Mouse (Mus musculus): ENCODE results near the gene Smtn. TPM values are rescaled to one million over a fixed set of nuclear protein-coding genes. Genes with fewer than 3 reads are reported as not detected.

Smtn gene
- 2.2 and 3.1 TPM in 2 replicates for total RNA-seq (2017)

GRCm38 (mm10) chr11:3540451-3541085, at the start of gene Smtn:
Gene Smtn, minus strand, starts transcription at chr11:3540612.
- no peak for ATAC-seq (ENCODE audit: extremely low read depth, insufficient number of reproducible peaks, low FRiP score, poor library complexity, severe bottlenecking)

GRCm38 (mm10) chr11:3588036-3588672, 47.7 kb upstream of the Smtn start:
- no peak for ATAC-seq (ENCODE audit: extremely low read depth, insufficient number of reproducible peaks, low FRiP score, poor library complexity, severe bottlenecking)

GRCm38 (mm10) chr11:3587350-3587749, 46.9 kb upstream of the Smtn start:
- no peak for ATAC-seq (ENCODE audit: extremely low read depth, insufficient number of reproducible peaks, low FRiP score, poor library complexity, severe bottlenecking)

GRCm38 (mm10) chr11:3585983-3586618, 45.7 kb upstream of the Smtn start:
- ATAC-seq (ENCODE audit: extremely low read depth, insufficient number of reproducible peaks, low FRiP score, poor library complexity, severe bottlenecking) = no peak

- ATAC-seq (ENCODE audit: extremely low read depth, insufficient number of reproducible peaks, low FRiP score, poor library complexity, severe bottlenecking) = no peak
These were observed 42.7 kb upstream of the Smtn start for GRCm38 (mm10) chr11:3583127-3583526.

- no peak for ATAC-seq (ENCODE audit: extremely low read depth, insufficient number of reproducible peaks, low FRiP score, poor library complexity, severe bottlenecking)
These were observed 41.5 kb upstream of the Smtn start for GRCm38 (mm10) chr11:3581908-3582307.

GRCm38 (mm10) chr11:3580306-3581084, 40.1 kb upstream of the Smtn start:
- no peak for ATAC-seq (ENCODE audit: extremely low read depth, insufficient number of reproducible peaks, low FRiP score, poor library complexity, severe bottlenecking)

- no peak for ATAC-seq (ENCODE audit: extremely low read depth, insufficient number of reproducible peaks, low FRiP score, poor library complexity, severe bottlenecking)
These were observed 37.8 kb upstream of the Smtn start for GRCm38 (mm10) chr11:3578050-3578725.

GRCm38 (mm10) chr11:3575238-3575637, 34.8 kb upstream of the Smtn start:
- no peak for ATAC-seq (ENCODE audit: extremely low read depth, insufficient number of reproducible peaks, low FRiP score, poor library complexity, severe bottlenecking)

GRCm38 (mm10) chr11:3573092-3573491, 32.7 kb upstream of the Smtn start:
- 0 out of 2 replicates have a peak, but pooled peaks have one; percentile 15 for ATAC-seq (ENCODE audit: extremely low read depth, insufficient number of reproducible peaks, low FRiP score, poor library complexity, severe bottlenecking)

GRCm38 (mm10) chr11:3572181-3572580, 31.8 kb upstream of the Smtn start:
- ATAC-seq (ENCODE audit: extremely low read depth, insufficient number of reproducible peaks, low FRiP score, poor library complexity, severe bottlenecking) = no peak

- ATAC-seq (ENCODE audit: extremely low read depth, insufficient number of reproducible peaks, low FRiP score, poor library complexity, severe bottlenecking) = no peak
These were observed 29.9 kb upstream of the Smtn start for GRCm38 (mm10) chr11:3570321-3570720.

GRCm38 (mm10) chr11:3567896-3568295, 27.5 kb upstream of the Smtn start:
- ATAC-seq (ENCODE audit: extremely low read depth, insufficient number of reproducible peaks, low FRiP score, poor library complexity, severe bottlenecking) = no peak

GRCm38 (mm10) chr11:3566018-3566417, 25.6 kb upstream of the Smtn start:
- ATAC-seq (ENCODE audit: extremely low read depth, insufficient number of reproducible peaks, low FRiP score, poor library complexity, severe bottlenecking) = no peak

- ATAC-seq (ENCODE audit: extremely low read depth, insufficient number of reproducible peaks, low FRiP score, poor library complexity, severe bottlenecking) = no peak
These were observed 24.0 kb upstream of the Smtn start for GRCm38 (mm10) chr11:3564451-3564850.

- ATAC-seq (ENCODE audit: extremely low read depth, insufficient number of reproducible peaks, low FRiP score, poor library complexity, severe bottlenecking) = no peak
These were observed 23.4 kb upstream of the Smtn start for GRCm38 (mm10) chr11:3563853-3564252.

- ATAC-seq (ENCODE audit: extremely low read depth, insufficient number of reproducible peaks, low FRiP score, poor library complexity, severe bottlenecking) = no peak
These were observed 19.8 kb upstream of the Smtn start for GRCm38 (mm10) chr11:3560202-3560601.

GRCm38 (mm10) chr11:3557852-3558251, 17.4 kb upstream of the Smtn start:
- no peak for ATAC-seq (ENCODE audit: extremely low read depth, insufficient number of reproducible peaks, low FRiP score, poor library complexity, severe bottlenecking)

- no peak for ATAC-seq (ENCODE audit: extremely low read depth, insufficient number of reproducible peaks, low FRiP score, poor library complexity, severe bottlenecking)
These were observed 14.6 kb upstream of the Smtn start for GRCm38 (mm10) chr11:3554976-3555375.

All from neutrophil, adult 5-6 weeks (primary cell).